Mouse (Mus musculus) thymus, adult 18-20 months (tissue): ENCODE measurements around the gene Foxp4.
A peak's percentile ranks its signal among the peaks of the same experiment; 100 is the strongest.

Source experiments
- DNase-seq, 2 experiments: peaks; one replicate each; pipeline ENCODE4 v3.0.0; 2022; ENCODE audit warnings: mixed read lengths in 2 of 2

The Foxp4 gene

GRCm38 (mm10) chr17:47924383-47925339 lies at the start of gene Foxp4:
Gene Foxp4 (minus strand): TSS chr17:47924645.
- peak; percentile 76 to 80 for DNase-seq

- no peak for DNase-seq
Measured at GRCm38 (mm10) chr17:47973563-47974472, 49.4 kb upstream of the Foxp4 start.

GRCm38 (mm10) chr17:47965885-47966505 lies 41.5 kb upstream of the Foxp4 start:
- DNase-seq: no peak

GRCm38 (mm10) chr17:47958046-47958790 lies 33.8 kb upstream of the Foxp4 start:
- DNase-seq: no peak

GRCm38 (mm10) chr17:47956486-47956885 lies 32.0 kb upstream of the Foxp4 start:
- DNase-seq: no peak

- no peak for DNase-seq
Measured at GRCm38 (mm10) chr17:47955054-47955741, 30.8 kb upstream of the Foxp4 start.

DNA sequence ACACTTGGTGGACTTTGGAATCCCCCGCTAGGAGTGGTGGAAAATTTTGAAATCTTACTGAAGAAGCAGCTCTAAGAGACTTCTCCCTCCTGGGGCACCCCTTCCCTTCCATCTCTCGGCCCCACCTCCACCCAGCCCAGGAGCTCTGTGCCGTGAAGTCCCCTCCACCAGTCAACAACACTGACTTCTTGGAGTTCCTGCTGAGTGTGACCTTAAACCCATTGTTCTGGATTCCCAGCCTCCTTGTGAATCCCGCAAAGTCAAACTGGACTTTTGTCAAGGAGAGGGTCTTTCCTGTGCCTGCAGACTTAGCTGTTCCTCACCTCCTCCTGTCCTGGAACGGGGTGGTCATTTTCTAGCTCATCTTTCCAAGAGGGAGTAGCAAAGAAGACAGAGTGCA lies 28.8 kb upstream of the Foxp4 start:
- DNase-seq: no peak

GRCm38 (mm10) chr17:47952368-47953081 lies 28.1 kb upstream of the Foxp4 start:
- DNase-seq: no peak

- DNase-seq: no peak
Measured at GRCm38 (mm10) chr17:47951452-47951851, 27.0 kb upstream of the Foxp4 start.

DNA sequence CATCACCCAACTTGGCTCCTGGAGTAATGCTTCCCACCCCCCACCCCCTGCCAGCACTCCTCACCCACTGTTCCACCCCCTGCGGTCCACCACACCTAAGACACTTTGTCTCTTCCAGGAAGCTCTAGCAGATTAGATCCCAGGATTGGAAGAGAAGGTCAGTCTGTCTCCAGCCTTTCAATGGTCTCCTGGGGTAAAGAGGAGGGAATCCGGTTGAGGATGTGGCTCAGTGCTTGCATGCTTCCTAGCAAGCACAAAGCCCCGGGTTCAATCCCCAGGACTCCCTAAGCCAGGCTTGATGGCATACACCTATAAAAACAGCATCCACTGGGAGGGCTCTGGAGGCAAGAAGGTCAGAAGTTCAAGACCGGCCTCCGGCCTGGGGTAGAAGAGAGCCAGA lies 26.4 kb upstream of the Foxp4 start:
- no peak for DNase-seq

DNA sequence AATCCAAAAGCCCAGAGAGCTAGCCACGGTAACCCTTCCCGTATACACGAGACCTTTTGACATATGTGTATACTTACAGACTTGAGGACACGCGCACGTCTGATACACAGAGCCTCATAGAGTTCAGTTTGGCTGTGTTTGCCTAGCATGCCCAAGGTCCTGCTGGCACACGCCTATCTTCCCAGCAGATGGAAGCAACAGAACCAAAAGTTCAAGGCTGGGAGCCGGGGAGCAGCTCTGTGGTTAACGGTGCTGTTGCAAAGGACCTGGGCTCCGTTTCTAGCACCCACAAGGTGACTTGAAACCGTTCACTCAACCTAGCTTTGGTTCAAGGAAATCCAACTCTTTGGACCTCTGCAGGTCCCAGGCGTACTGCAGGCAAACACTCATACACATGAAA lies 25.0 kb upstream of the Foxp4 start:
- DNase-seq: no peak

DNA sequence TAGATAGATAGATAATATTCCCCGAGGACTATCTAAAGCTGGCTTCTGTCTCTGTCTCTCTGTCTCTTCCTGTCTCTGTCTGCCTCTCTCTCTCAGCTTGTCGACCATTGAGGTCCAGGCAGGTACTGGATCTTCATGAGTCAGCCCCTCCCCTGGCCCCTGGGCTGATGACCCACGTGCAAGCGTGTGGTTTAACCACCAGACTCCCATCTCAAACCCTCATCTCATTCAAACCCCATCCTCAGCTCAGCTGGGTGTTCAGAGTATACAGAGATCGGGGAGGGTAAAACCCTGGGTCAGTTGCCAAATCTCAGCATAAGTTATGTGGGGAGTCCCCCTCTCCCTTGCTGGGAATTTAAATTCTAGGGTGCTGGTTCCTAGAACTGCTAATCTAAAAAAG lies 24.3 kb upstream of the Foxp4 start:
- no peak for DNase-seq

GRCm38 (mm10) chr17:47946921-47947420 lies 22.5 kb upstream of the Foxp4 start:
- DNase-seq: no peak

GRCm38 (mm10) chr17:47946111-47946510 lies 21.7 kb upstream of the Foxp4 start:
- no peak for DNase-seq

GRCm38 (mm10) chr17:47943103-47943870 lies 18.8 kb upstream of the Foxp4 start:
- no peak for DNase-seq

- no peak for DNase-seq
Measured at GRCm38 (mm10) chr17:47942008-47942407, 17.6 kb upstream of the Foxp4 start.

- no peak for DNase-seq
Measured at GRCm38 (mm10) chr17:47938839-47939238, 14.4 kb upstream of the Foxp4 start.

DNA sequence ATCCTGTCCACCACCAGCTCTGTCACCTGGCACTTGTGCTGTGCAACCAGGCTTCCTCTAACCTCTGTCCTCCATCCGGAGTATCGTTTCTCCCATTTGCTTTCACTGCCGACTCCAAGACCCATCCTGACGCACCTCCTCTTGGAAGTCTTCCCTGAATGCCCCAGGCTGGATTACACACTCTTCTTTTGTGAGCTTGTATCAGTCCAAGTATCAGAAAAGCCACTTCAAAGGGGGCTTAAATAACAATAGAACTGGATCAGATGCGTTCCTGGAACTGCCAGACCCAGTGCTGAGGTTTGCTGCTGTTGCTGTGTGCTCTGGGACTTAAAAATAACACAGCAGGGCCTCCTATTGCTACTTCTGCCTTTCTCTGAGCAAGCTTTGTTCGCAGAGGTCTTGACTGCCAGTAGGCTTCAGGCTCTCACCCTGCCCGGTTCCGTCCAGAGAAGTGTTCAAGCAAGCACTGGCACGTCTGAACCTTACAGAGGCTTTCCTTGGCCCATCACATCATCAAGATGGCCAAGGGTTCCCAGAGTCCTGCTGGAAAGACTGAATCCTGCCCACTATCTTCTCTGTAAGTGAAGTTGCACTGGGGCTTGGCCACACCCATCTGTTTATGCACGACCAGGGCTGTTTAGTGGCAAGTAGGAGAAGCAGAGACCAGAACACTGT lies 13.6 kb upstream of the Foxp4 start:
- no peak for DNase-seq

GRCm38 (mm10) chr17:47936591-47936990 lies 12.1 kb upstream of the Foxp4 start:
- no peak for DNase-seq
